Mouse (Mus musculus) gastrocnemius, adult 18-20 months (tissue): Measurements from ENCODE around the gene Macrod2. TPM values are rescaled to one million over a fixed set of nuclear protein-coding genes. Genes with fewer than 3 reads are reported as not detected.

Source experiments
- DNase-seq: peaks from one replicate; pipeline ENCODE4 v3.0.0; 2021; ENCODE audit warnings: low spot score
- total RNA-seq, 2 experiments: library from RNA; stranded (reverse); gene quantifications; 2 replicates each; pipeline ENCODE4 v1.2.3; 2021

Gene Macrod2
- total RNA-seq, 2 experiments from 2014 or later = 16.6 to 19.0 TPM

DNA sequence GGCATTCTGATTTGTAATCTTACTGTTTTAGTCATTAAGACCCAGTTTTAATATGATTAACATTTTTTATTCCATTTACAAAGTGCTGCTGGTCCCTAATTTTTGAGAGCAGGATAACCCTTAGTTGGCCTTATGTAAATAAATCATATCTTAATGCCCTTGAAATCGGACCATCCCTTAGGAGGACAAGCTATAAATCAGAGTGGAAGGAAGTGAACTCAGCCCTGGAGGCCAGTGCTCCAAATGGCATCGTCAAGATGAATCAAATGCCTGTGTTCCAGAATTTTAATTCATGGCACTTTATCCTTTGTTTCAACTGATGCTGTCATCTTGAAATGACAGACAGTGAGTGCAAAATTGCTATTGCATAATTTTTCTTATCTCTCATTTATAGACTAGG, 1046.8 kb downstream of the Macrod2 start:
- DNase-seq = no peak

DNA sequence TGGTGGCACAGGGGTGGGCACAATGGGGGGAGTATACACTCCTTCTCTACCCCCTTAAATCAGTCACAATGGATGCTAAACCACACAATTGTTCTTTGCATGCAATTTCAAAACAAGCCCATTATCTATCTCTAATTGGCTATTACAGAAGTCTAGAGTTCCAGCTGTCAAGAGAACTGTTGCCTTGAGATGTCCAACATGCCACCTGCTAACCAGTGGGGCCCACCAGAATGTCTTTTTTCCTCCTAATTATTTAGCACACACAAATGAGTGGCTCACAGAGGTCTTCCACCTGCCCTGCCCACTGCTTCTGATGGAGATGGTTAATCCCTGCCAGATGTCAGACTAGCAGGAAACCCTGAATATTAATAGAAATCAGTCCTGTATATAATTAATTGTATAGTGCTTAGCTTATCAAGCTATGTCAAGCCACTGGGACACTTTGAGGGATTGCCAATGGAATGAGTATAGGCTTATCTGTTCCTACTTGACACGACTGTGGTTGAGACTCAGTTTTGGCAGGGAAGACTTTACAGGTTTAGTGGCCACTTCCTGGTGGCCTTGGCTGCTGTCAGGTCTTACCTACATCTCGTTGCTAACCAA, 1054.1 kb downstream of the Macrod2 start:
- no peak for DNase-seq

- DNase-seq = no peak
Observed at GRCm38 (mm10) chr2:141463946-141464345, 1068.8 kb downstream of the Macrod2 start.

DNA sequence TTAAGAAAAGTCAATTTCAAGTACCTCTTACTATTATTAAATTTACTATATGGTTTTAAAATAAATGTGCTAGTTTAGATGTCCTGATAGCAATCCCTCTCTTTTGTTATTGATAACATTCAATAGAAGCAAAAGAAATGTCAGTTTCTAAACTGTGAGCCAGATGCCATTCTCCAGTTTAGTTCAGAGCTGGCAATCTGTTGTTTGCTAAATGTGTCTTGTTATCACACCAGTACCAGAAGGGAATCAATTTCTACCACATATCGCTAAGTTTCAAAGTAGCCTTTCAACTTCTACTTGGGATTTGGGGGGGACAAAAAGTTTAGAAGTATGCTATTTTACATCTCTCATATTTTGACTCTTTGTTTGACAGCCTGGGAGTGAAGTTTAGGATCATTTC, 1077.7 kb downstream of the Macrod2 start:
- no peak for DNase-seq

GRCm38 (mm10) chr2:141477585-141477984, 1082.5 kb downstream of the Macrod2 start:
- no peak for DNase-seq

DNA sequence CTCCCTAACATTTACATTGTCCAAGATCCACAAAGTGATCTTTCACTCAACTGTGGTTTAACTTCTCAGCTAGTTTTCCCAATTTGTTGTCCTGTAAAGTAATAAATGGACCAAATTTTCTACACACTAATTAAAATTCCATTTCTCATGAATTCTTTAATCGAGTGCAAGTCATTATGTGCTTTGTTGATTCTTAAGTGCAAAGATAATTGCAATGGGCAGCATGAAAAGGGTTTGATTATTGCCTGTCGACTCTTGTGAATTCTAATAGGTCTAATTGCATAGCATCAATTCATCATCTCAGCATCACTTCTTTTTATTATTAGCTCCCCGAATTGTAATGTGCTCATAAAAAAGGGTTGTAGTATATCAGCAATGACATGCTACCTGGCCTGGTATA, 1095.4 kb downstream of the Macrod2 start:
- no peak for DNase-seq

DNA sequence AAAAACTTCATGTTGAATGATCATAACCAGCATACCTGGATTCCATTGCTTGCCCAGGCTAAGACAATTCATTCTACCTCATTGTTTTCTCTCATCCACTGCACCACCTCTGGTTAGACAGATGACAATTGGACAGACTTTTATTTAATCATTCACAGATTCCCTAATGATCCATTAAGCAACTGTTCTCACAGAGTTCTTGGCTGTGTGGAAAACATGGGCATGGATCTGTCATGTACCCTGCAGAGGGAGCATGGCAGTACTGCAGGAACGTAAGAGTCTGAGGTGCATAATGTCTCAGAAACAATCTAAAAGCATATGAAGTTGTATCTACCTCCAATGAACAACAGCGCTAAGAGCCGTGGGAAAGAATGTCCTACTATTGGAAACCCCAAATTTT, 1110.3 kb downstream of the Macrod2 start:
- DNase-seq = no peak

DNA sequence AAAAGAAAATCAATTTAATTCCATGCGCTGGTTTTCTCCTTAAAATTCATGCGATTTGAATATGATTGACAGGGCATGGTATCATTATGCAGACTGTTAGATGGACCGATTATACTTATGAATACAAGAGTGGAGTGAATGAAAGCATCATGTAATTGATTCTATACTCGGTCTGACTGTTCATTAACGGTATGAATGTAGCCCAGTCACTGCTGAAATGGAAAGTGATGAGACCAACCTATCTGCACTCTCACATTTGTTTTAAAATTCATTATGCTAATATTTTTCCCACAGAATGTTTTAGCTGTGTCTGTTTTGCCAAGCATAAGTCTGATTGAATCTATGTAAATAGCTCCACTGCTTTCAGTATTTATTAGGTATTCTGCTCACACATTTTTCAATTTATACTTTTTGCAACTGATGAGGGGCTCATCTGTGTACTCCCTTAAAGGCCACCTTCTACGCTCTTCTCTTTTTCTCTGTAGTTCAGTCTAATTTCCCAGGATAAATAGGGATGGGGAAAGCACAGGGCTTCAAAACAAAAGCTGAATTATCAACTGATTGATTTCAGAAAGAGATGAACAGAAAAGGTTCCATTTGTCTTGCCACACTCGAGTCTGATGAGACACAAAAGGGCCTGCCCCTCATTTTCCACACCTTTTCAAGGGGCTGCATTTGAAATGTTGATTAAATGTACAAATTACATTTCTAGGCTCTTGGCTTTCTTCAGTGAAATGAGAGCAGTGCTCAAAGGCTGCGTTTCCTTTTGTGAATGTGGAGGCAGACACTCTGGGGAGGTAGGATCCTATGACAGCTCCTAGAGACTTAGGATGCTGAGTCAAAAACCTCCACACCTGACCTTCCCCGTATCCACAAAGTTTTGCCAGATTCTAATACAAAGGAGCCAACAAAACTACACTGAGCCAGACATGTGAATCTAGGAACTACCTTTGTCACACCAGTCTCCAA, 1113.1 kb downstream of the Macrod2 start:
- no peak for DNase-seq

DNA sequence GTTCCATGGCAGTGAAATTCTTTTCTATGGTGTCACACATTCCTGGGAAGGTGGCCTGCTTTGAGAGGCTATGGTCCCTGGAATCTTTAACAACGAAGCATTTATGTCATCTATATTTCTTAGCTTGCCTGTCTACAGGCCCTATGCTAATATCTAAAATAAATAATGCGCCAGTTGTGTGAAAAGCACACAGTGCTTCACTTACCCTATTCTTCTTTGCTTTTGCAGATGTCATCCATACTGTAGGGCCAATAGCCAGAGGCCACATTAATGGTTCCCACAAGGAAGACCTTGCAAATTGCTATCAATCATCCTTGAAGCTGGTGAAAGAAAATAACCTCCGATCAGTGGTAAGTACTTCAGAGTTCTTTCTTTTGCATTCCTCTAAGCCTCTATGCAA, 1119.9 kb downstream of the Macrod2 start:
- DNase-seq = no peak

- no peak for DNase-seq
Observed at GRCm38 (mm10) chr2:141522081-141522480, 1127.0 kb downstream of the Macrod2 start.

DNA sequence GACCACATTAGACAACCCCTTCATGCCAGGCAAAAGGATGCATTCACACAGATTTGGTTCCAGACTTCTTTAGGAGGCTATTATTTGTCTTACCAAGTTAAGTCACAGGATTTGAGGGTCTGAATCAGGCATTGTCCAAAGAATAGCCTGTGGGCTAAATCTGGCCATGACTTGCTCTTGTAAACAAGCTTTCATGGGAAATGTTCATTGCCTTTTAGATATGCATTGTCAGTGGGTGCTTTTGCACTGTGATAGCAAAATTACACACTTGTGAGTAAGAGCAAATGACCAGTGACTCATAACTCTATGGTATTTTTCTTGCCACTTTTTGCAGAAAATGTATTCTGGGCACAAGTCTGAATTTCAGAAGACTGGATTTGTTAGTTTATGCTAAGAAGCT, 1150.8 kb downstream of the Macrod2 start:
- DNase-seq = no peak

GRCm38 (mm10) chr2:141551701-141552100, 1156.6 kb downstream of the Macrod2 start:
- DNase-seq = no peak

DNA sequence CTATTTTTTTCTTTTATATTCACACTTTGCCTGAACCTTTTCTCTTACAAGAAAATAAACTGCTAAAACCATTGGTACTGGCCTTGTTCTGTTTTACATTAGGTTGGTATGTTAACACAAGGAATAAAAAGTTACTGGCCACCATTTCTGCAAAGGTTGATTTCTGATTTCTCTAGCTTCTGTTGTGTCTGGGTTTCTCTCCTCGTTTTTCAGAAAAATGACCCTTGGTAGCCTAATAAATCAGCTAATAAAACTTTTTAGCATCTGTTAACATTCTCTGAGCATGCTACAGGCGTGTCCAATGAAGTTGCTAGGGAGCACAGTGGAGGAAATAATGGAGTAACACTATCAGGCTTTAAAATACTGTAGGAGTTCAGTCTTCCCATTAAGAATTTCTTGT, 1161.6 kb downstream of the Macrod2 start:
- DNase-seq = no peak

DNA sequence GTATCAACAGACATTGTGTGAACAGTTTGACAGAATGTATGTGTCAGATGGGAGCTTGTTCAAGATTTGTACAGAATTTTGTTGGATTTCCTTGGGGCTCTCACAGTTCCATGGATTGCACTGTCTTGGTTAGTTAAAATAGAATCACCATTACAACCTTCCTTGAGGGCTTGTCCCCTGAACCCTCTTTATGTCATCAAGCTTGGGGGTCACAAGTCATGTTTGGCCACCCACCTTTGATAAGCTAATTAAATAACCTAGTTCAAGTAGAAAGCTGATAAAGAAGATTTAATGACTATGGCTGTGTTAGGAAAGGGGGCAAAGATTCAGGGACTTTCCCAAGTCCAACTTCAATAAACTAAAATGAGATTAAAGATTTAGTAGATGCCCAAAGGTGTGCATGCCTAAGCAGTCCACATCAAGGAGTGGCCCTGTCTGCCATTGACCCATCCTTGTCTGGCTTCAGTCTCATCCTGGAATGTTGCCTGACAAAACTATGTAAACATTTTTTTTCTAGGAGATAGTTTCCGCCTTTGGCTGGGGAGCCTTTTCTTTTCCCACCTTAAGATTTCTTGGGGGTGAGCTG, 1163.2 kb downstream of the Macrod2 start:
- no peak for DNase-seq

GRCm38 (mm10) chr2:141565986-141566385, 1170.9 kb downstream of the Macrod2 start:
- DNase-seq = no peak

GRCm38 (mm10) chr2:141571360-141571759, 1176.3 kb downstream of the Macrod2 start:
- no peak for DNase-seq

DNA sequence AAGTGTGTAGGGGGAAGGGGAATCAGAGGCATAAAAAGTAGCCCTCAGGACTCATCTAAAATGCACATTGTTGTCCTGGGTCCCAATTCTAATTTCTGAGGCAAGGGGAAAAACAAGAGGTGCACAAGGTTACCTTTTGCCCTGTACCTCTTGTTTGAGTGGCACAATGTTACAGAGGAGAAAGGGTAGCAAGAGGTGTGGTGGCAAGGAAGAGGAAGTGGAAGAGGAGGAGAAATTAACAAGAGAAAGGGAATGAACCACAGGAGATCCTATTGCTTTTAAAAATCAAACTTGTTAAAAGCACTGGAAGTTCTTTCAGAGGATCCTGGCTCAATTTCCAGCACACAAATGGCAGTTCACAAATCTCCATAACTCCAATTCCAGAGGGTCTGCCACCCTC, 1183.1 kb downstream of the Macrod2 start:
- no peak for DNase-seq

DNA sequence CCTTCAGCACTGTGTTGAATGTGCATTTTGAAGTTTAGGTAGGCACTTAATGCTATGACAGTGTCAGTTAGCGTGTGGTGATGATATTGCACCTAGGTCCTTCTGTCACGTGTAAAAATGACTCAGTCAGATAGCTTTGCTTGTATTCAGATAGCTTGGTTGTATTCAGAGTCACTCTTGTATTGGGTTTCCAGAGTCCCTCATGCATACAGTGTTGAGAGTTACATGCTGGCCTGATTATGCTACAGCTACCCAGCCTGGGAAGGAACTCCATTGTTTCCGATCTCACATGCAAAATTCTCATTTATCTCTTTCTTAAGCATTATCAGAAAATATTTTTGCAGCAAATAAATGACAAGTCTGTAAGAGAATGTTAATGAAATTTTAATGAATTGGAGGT, 1187.3 kb downstream of the Macrod2 start:
- DNase-seq = no peak

GRCm38 (mm10) chr2:141582933-141583332, 1187.8 kb downstream of the Macrod2 start:
- no peak for DNase-seq

DNA sequence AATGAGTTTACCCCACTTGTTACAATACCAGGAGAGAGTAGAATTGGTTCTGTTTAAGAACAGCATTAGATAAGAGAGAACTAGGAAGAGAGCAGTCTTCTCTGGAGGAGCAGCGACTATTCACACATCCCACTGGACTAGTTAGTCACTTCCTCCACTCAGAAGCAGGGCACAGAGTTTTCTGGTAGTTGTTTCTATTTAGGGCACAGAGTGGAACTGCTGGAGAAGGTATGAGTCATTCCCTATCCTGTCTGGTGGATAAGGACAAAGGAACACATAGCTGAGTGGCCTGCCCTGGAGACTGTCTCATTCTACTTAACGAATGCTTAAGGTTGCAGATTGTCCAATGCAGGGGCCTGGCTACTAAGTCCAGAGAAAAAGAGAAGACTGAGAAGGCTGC, 1192.2 kb downstream of the Macrod2 start:
- DNase-seq = no peak

DNA sequence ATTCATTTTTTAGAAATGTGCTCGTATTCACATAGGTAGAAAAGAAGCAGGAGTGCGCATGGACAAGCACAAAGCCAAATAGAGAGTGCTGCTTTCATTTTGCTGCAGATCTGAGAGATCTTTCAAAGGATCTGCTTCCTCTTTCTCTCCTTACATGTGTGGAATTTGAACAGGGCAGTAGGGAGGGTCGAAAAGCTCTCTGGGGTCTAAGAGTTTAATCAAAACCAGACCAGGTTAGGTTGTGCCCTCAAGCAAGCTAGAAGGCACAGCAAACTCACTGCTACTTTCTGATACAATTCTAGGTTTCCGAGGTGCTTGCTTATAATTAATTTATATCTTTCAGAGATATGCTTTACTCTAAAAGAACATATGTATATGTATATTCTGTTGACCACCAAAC, 1196.2 kb downstream of the Macrod2 start:
- DNase-seq = no peak

- no peak for DNase-seq
Observed at GRCm38 (mm10) chr2:141594811-141595210, 1199.7 kb downstream of the Macrod2 start.

DNA sequence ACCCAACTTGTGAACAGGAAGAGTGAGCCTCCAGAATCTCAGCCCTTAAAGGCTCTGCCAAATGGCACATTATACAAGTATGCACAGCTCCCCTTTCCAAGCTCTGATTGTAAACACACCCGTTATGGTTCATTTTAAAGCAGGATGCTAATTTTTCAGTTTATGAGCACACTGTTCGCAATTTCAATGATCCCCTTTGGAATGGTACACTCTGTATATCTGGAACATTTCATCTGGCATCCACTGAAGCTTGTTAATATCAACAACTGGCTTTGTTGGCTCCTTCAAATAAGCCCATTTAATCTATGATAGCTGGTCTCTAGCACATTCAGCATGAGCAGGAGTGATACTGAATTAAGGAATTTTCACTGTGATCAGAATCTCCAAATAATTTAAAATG, 1222.6 kb downstream of the Macrod2 start:
- no peak for DNase-seq
